Mouse (Mus musculus) olfactory bulb, adult 2 months (tissue): ENCODE results near the gene Cfap44.

Experiments used
- CTCF ChIP-seq: fragments of 200-500 bp; IDR thresholded peaks from 2 replicates; pipeline ENCODE4 v1.5.1; 2012; ENCODE audit warnings: low read depth, mild to moderate bottlenecking, low read length, moderate library complexity; ENCODE audit not compliant: insufficient read depth
- POLR2A ChIP-seq: fragments of 200-500 bp; IDR thresholded peaks from 2 replicates; pipeline ENCODE4 v1.6.1; 2012; ENCODE audit warnings: mild to moderate bottlenecking, low read depth, low read length, moderate library complexity; ENCODE audit not compliant: insufficient read depth

DNA sequence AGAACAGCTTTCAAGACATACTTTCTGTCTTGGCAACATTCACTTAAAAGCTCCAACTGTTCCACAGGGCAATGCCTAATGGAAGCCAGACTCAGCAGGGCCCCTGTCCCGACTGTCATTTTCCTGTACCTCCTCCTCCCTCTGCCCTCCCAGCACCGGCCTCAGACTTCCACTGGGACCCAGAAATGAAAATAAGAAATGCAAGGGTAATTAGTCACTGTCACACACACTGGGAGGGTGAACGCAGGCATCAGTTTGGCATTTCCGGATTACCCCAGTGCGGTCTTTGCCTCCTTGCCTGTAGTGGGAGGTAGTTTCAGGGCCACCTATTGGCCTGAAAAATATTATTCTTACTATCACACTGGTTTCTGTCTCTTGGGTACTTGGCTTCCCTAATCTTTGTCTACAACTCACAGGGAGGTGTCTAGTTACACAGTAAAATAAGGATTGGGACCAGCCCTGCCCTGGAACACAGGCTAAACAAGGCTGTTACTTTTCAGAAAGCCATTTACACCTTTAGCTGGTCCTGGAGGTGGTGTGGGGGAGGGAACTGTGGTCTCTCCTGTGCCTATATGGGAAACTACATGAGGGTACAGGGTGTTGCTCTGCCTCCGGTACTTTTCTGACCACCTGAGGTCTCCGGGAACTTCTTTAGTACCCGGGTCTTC is 100.0 kb downstream of the Cfap44 start:
- TF ChIP-seq POLR2A (no peak), CTCF (no peak)
